Mouse (Mus musculus) G1E-ER4 (cell line): Measurements from ENCODE around the gene Dppa3. TPM values are rescaled to one million over a fixed set of nuclear protein-coding genes. Genes with fewer than 3 reads are reported as not detected.

Experiments
- GATA1 ChIP-seq: IDR thresholded peaks from one replicate; pipeline ENCODE4 v1.8.0; 2012; ENCODE audit warnings: low read length, inconsistent platforms
- polyA plus RNA-seq: library from polyadenylated mRNA; stranded (reverse); fragments of >175 nt; gene quantifications from 2 replicates; pipeline ENCODE4 v1.2.3, GENCODE M21; 2012

Dppa3 gene
- polyA plus RNA-seq, 1 experiment, result not detected

GRCm38 (mm10) chr6:122650398-122650980, 24.3 kb downstream of the Dppa3 start:
- no peak for TF ChIP-seq GATA1

- no peak for TF ChIP-seq GATA1
Measured at GRCm38 (mm10) chr6:122654301-122654700, 28.1 kb downstream of the Dppa3 start.

DNA sequence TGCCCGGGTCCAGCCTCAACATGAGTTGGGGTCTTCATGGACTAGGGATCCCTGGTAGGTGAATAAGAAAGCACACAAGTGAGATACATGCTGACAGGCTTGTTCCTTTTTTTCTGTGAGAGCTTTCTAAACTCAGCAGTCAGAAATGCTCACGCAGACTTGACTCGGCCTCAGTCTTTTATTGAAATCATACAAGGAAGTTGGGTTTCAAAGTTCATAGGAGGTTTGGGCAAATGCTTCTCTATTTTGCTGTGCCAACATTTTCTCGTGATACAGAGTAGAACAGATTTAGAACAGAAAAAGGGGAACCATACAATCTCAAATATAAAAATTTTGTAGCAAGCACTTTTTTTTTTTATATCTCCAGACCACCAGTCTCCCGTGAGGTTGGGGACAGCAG, 31.4 kb downstream of the Dppa3 start:
- no peak for TF ChIP-seq GATA1

DNA sequence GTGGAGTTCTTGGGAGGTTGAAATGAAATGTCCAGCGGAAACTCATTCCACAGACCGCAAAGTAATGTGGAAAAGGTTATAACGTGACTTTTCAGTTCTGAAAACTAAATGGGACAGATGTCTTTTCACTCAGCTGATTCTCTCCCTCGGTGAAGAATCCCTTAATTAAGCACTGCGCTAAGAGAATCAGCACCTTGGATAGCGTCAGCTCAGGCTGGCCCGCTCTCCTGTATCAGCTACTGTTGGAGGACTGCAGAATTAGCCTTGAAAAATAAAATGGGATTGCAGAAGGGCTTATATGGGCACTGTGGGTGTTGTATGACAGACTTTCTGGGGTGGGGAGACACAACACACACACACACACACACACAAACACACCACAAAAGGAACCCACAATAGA, 33.4 kb downstream of the Dppa3 start:
- no peak for TF ChIP-seq GATA1

DNA sequence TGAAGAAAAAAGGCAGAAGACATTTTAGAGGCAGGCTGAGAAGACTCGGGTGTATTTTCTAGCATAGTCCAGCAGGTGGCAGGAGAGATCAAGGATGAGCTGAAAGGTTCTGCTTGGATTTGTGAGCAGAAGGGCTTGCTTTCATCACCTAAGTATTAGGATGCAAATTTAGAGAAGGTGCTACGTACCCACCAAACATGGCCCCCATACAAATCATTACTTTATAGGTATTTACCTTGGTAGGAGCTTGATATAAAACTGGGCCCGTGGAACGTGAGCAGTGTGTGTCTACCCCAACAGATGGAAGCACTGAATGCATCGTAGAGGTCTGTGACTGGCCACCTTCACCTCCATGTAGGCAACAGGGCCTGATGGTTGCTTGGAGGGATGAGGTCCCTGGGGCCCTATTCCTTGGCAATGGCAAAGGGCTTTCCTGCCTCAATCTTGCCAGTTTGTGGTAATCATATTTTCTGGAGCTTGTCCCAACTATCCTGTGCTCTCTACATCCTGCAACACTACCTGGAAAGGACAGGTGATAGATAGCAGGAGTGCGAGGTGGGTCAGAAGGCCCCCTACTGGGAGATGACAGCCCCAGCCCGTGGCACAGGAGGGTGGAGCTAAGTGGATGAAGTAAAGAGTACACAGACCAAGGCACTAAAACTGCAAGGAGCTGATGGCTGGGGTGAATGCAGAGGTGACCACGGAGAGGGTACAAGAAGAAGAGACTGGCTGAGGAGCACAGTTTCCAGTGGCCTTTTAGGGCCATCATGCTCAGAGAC, 34.6 kb downstream of the Dppa3 start:
- TF ChIP-seq GATA1, result no peak

GRCm38 (mm10) chr6:122662551-122663264, 36.5 kb downstream of the Dppa3 start:
- no peak for TF ChIP-seq GATA1

GRCm38 (mm10) chr6:122663596-122664206, 37.5 kb downstream of the Dppa3 start:
- no peak for TF ChIP-seq GATA1

DNA sequence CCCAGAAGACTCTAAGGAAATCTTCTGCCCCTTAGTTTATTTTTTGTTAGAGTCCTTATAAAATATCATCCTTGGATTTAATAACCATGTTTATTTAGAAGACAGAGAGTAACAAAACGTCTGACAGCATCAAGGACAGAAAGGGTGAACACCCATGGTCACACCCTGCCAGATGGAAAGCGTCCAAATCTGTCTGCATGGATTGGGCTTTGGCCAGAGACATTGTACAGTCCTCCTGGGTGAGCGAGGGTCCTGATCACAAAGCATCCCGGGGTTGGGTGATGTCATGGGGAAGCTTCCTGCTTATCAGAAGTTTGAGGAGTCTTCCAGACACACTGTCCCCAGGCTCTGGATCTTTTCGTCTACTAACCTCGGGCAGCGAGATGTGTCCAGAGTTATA, 39.7 kb downstream of the Dppa3 start:
- TF ChIP-seq GATA1, result no peak

DNA sequence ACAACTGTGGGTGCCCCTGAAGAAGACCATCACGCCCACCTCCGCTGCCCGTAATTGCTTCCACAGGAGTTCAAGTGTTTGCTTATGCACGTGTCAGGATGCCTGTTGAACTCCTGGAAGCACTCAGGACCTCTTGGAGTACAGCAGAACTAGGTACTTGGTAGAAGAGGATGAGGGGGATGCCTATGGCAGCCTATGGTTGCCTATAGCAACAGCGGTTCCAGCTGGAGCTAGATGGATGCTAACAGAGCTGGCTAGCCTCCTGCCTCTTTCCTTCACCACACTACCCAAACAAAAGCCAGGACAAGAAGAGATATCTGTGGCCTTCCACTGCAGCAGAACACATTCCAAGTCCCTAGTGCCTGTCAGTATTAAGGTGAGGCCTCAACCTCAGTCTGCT, 41.5 kb downstream of the Dppa3 start:
- no peak for TF ChIP-seq GATA1

DNA sequence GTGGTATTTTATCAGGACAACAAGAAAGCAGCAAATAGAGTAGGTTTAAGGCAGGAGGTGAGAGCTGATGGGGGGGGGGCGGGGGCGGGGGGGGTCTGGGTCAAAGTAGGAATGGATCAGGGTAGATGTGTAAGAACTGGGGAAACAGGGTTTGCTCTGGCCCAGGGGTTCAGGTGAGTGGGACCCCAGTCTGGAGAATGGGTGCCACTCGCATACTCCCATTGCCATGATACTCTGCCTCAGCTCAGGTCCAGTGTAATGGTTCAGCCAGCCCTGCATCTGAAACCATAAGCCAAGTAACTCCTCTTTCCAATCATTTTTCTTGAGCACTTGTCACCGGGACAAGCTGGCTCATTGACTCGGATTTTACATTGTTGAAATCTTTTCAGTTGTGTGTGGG, 42.6 kb downstream of the Dppa3 start:
- no peak for TF ChIP-seq GATA1

DNA sequence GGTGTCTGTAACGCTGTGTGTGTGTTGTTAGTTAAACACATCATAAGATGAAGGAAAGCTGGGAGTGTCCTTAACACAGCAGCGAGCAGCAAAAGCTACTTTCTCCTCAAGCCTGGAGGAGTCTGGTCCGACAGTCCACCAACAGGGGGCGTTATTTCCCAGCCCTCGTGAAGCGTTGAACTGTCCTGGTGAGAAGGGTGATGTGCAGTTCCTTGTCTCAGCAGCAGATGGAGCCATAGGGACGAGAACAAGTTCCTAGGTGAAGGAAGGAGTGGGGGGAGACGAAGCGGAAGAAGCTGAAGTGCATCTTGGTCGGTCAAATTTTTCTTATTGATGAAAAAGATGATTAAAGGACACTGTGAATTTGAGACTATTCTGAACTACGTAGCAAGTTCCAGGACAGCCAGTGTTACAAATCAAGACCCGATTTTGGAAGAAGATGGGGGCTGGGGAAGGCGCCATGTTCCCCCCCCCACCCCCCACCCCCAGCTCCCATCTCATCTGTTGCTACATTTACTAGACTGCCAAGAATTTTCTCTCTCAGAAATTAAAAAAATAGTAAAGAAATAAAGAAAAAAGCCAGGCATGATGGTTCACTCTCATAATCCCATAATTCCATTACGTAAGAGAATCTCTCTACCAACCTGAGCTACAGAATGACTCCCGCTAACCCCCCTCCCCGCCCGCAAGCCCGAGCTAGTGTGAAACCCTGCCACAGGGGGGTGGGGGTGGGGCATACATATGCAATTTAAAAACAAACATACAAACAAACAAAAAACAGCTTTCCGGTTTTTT, 43.4 kb downstream of the Dppa3 start:
- no peak for TF ChIP-seq GATA1

DNA sequence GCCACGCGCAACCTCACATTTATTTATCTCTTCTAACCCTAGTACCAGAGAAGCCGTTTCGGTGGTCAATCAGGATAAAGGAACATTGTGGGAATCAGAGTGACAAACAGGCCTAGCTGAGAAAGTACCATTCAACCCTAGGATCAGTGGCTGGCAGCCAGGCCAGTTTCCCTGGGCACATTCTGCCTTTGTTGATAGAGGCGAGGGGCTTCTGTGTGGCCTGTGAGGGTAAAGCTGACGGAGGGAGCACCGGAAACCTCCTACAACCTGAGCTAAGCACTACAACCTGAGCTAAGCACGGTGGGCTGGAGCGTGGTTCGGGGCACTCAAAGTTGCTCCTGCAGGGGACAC, 44.0 kb downstream of the Dppa3 start:
- TF ChIP-seq GATA1, result no peak

- TF ChIP-seq GATA1, result no peak
Measured at GRCm38 (mm10) chr6:122670841-122671240, 44.6 kb downstream of the Dppa3 start.

DNA sequence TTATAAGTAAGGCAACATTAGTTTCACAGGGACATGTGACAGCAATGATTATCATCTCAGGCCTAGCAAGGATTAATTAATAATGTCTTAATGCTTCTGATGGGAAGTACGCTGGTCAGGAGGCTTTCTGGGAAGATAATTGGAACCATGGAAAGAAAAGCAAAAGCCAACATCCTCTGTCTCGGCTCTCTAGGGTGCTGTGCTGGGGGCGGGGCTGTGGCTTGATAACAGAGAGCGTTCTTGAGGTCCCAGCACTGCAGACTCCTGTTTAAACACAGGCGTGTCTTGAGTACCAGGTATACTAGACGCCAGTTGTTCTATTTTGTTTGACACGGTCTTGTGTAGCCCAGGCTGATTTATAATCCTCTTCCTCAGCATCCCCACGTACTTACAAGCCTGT, 46.5 kb downstream of the Dppa3 start:
- no peak for TF ChIP-seq GATA1

Other genes with a start within 250 kb of the Dppa3 start
- gene Rimklb, start 127.6 kb upstream of the Dppa3 start, polyA plus RNA-seq, result 0.02 TPM in 1 of 2 replicates, not detected in the other
- not detected in 2 replicates for gene Mfap5, start 120.6 kb upstream of the Dppa3 start, polyA plus RNA-seq
- not detected in 2 replicates for gene Aicda, start 72.6 kb upstream of the Dppa3 start, polyA plus RNA-seq
- gene Apobec1, start 24.0 kb upstream of the Dppa3 start, polyA plus RNA-seq, result 0.23 and 0.41 TPM in 2 replicates
- gene Gdf3, start 16.3 kb upstream of the Dppa3 start, polyA plus RNA-seq, result not detected in 2 replicates
- gene Nanog, start 81.1 kb downstream of the Dppa3 start, polyA plus RNA-seq, result not detected in 2 replicates
- gene Slc2a3, start 175.2 kb downstream of the Dppa3 start, polyA plus RNA-seq, result 34.8 and 40.7 TPM in 2 replicates
- gene Foxj2, start 193.5 kb downstream of the Dppa3 start, polyA plus RNA-seq, result 14.9 and 18.7 TPM in 2 replicates
- gene C3ar1, start 229.8 kb downstream of the Dppa3 start, polyA plus RNA-seq, result 0.01 TPM in 1 of 2 replicates, not detected in the other
- 15.8 and 20.3 TPM in 2 replicates for gene Necap1, start 248.1 kb downstream of the Dppa3 start, polyA plus RNA-seq